Mouse (Mus musculus) embryo, embryonic 11 days (tissue): ENCODE measurements around the gene Clstn2.

Experiments used
- DNase-seq: peaks from one replicate; pipeline ENCODE4 v3.0.0-alpha.2; 2015

Clstn2 gene

GRCm38 (mm10) chr9:97950378-97951006 is 82.5 kb downstream of the Clstn2 start:
- DNase-seq = no peak

GRCm38 (mm10) chr9:97919326-97919725 is 113.7 kb downstream of the Clstn2 start:
- no peak for DNase-seq

GRCm38 (mm10) chr9:97891415-97891814 is 141.6 kb downstream of the Clstn2 start:
- no peak for DNase-seq

GRCm38 (mm10) chr9:97883336-97883735 is 149.6 kb downstream of the Clstn2 start:
- no peak for DNase-seq

GRCm38 (mm10) chr9:97867013-97867700 is 165.8 kb downstream of the Clstn2 start:
- DNase-seq = no peak

GRCm38 (mm10) chr9:97852859-97853258 is 180.1 kb downstream of the Clstn2 start:
- DNase-seq = no peak

- DNase-seq = no peak
These were observed 184.8 kb downstream of the Clstn2 start for GRCm38 (mm10) chr9:97847873-97848838.

- DNase-seq = no peak
These were observed 190.9 kb downstream of the Clstn2 start for GRCm38 (mm10) chr9:97842054-97842453.

- DNase-seq = no peak
These were observed 201.8 kb downstream of the Clstn2 start for GRCm38 (mm10) chr9:97831216-97831615.

- DNase-seq = no peak
These were observed 203.1 kb downstream of the Clstn2 start for GRCm38 (mm10) chr9:97829919-97830318.

GRCm38 (mm10) chr9:97827689-97828088 is 205.3 kb downstream of the Clstn2 start:
- DNase-seq = no peak

GRCm38 (mm10) chr9:97826077-97826947 is 206.7 kb downstream of the Clstn2 start:
- DNase-seq = no peak

GRCm38 (mm10) chr9:97817116-97817515 is 215.9 kb downstream of the Clstn2 start:
- no peak for DNase-seq

GRCm38 (mm10) chr9:97816143-97816805 is 216.7 kb downstream of the Clstn2 start:
- no peak for DNase-seq

- no peak for DNase-seq
These were observed 219.8 kb downstream of the Clstn2 start for GRCm38 (mm10) chr9:97813157-97813556.

GRCm38 (mm10) chr9:97807031-97807430 is 225.9 kb downstream of the Clstn2 start:
- DNase-seq = no peak

GRCm38 (mm10) chr9:97793661-97794060 is 239.3 kb downstream of the Clstn2 start:
- no peak for DNase-seq

GRCm38 (mm10) chr9:97788151-97788670 is 244.8 kb downstream of the Clstn2 start:
- no peak for DNase-seq

- DNase-seq = no peak
These were observed 252.9 kb downstream of the Clstn2 start for GRCm38 (mm10) chr9:97780032-97780616.

- DNase-seq = no peak
These were observed 257.2 kb downstream of the Clstn2 start for GRCm38 (mm10) chr9:97775770-97776169.

GRCm38 (mm10) chr9:97774991-97775390 is 258.0 kb downstream of the Clstn2 start:
- no peak for DNase-seq
